In genomic region chr1:161036411-161036841, GRCm38 (mm10) we compare ENCODE assay signal across 7 mouse cellular contexts. TPM values are rescaled to one million over a fixed set of nuclear protein-coding genes. Genes with fewer than 3 reads are reported as not detected.
DNase-seq lines count a peak whose midpoint lies in the region; ATAC-seq and TF ChIP-seq lines count a peak whose summit lies in the region.

No protein-coding gene starts in this region.

- intact Hi-C loops in left cerebral cortex, postnatal 4 days (cut with DNase I): no loop called here

- H3K27ac ChIP-seq in bone marrow, adult 2 months (ENCODE audit: control insufficient read depth, insufficient read depth, low read depth, low read length, poor library complexity): no peak overlapping the region
- peak overlapping the region; percentile 89 for H3K27ac ChIP-seq in forebrain, embryonic 13.5 days
- H3K27ac ChIP-seq in limb, embryonic 15.5 days: peak overlapping the region; percentile 97
- H3K27ac ChIP-seq in stomach, embryonic 15.5 days: peak overlapping the region; percentile 85

- H3K27me3 ChIP-seq in forebrain, embryonic 13.5 days: no peaks in the 10 kb centered on the region
- no peaks in the 10 kb centered on the region for H3K27me3 ChIP-seq in limb, embryonic 15.5 days
- no peaks in the 10 kb centered on the region for H3K27me3 ChIP-seq in stomach, embryonic 15.5 days (replicated peaks)

- no peaks in the 10 kb centered on the region for H3K9me3 ChIP-seq in forebrain, embryonic 13.5 days (replicated peaks)
- H3K9me3 ChIP-seq in limb, embryonic 15.5 days: no peaks in the 10 kb centered on the region
- no peaks in the 10 kb centered on the region for H3K9me3 ChIP-seq in stomach, embryonic 15.5 days

- no peak for TF ChIP-seq CTCF in lung, adult 2 months (IDR thresholded peaks at IDR 0.05; ENCODE audit: insufficient read depth, low read length)
- no peak for TF ChIP-seq CTCF in bone marrow, adult 2 months (IDR thresholded peaks at IDR 0.05; ENCODE audit: control insufficient read depth, insufficient read depth, low read length)

- ATAC-seq in forebrain, embryonic 13.5 days: no peak
- ATAC-seq in limb, embryonic 15.5 days (ENCODE audit: insufficient number of reproducible peaks, low FRiP score, low TSS enrichment, low read depth): no peak
- ATAC-seq in stomach, embryonic 15.5 days (ENCODE audit: insufficient read depth, low FRiP score, low read depth): no peak

- TF ChIP-seq POLR2A in lung, adult 2 months (IDR thresholded peaks at IDR 0.05; ENCODE audit: borderline replicate concordance, extremely low read depth, low read depth, low read length): no peak
- TF ChIP-seq POLR2A in bone marrow, adult 2 months (IDR thresholded peaks at IDR 0.05; ENCODE audit: borderline replicate concordance, control insufficient read depth, low read depth, low read length): no peak

- peaks cover 13% of the 10 kb centered on the region for H3K4me1 ChIP-seq in lung, adult 2 months (ENCODE audit: control insufficient read depth, insufficient read depth, low read length)
- peaks cover 1% of the 10 kb centered on the region; the same call in 1 of the 2 replicates for H3K4me1 ChIP-seq in bone marrow, adult 2 months (ENCODE audit: control insufficient read depth, insufficient read depth, low read length)
- H3K4me1 ChIP-seq in forebrain, embryonic 13.5 days: peaks cover 40% of the 10 kb centered on the region
- H3K4me1 ChIP-seq in limb, embryonic 15.5 days: peaks cover 17% of the 10 kb centered on the region; the same call in 1 of the 2 replicates
- H3K4me1 ChIP-seq in stomach, embryonic 15.5 days: peaks cover 11% of the 10 kb centered on the region; the same call in 1 of the 2 replicates

- H3K4me2 ChIP-seq in forebrain, embryonic 13.5 days: peak overlapping the region; percentile 87
- peak overlapping the region; percentile 67 for H3K4me2 ChIP-seq in limb, embryonic 15.5 days
- H3K4me2 ChIP-seq in stomach, embryonic 15.5 days: peak overlapping the region; percentile 70

- peaks cover 53% of the 10 kb centered on the region for H3K36me3 ChIP-seq in forebrain, embryonic 13.5 days (ENCODE audit: poor library complexity, severe bottlenecking)
- H3K36me3 ChIP-seq in limb, embryonic 15.5 days: peaks cover 39% of the 10 kb centered on the region
- H3K36me3 ChIP-seq in stomach, embryonic 15.5 days: peaks cover 11% of the 10 kb centered on the region

- peak; percentile 12 for DNase-seq in lung, adult 2 months
- no peak for DNase-seq in lung, postnatal 4 days
- no peak for DNase-seq in left cerebral cortex, postnatal 4 days

- 8% methylated on average over 5 of the region's 5 CpGs for WGBS in lung, adult 2 months
- WGBS in bone marrow, adult 2 months: 1% methylated on average over 5 of the region's 5 CpGs
- 0% methylated on average over 5 of the region's 5 CpGs for WGBS in forebrain, embryonic 13.5 days
- WGBS in limb, embryonic 15.5 days: 1% methylated on average over 5 of the region's 5 CpGs
- WGBS in stomach, embryonic 15.5 days: 0% methylated on average over 5 of the region's 5 CpGs

- peak overlapping the region; percentile 96 for H3K4me3 ChIP-seq in lung, adult 2 months (replicated peaks; ENCODE audit: extremely low read depth, low read depth, low read length)
- H3K4me3 ChIP-seq in bone marrow, adult 2 months (replicated peaks; ENCODE audit: control insufficient read depth, low read depth, low read length): peak overlapping the region; percentile 92
- peak overlapping the region; percentile 86 for H3K4me3 ChIP-seq in forebrain, embryonic 13.5 days
- H3K4me3 ChIP-seq in limb, embryonic 15.5 days: peak overlapping the region; percentile 72
- H3K4me3 ChIP-seq in stomach, embryonic 15.5 days (replicated peaks): peak overlapping the region; percentile 81

- peak overlapping the region; percentile 98 for H3K9ac ChIP-seq in forebrain, embryonic 13.5 days
- H3K9ac ChIP-seq in limb, embryonic 15.5 days: peak overlapping the region; percentile 80
- H3K9ac ChIP-seq in stomach, embryonic 15.5 days: peak overlapping the region; percentile 59

RNA-seq across cellular contexts. Expression of gene Zbtb37, which starts 1.8 kb away (rescaled TPM):
- polyA plus RNA-seq in lung, adult 2 months (2012; rRNA removed): 1.4 and 3.4 TPM in 2 replicates
- 1.5 and 3.6 TPM in 2 replicates for polyA plus RNA-seq in bone marrow, adult 2 months (2011; ENCODE audit: insufficient read depth, insufficient read length, low replicate concordance, missing spikeins)
- 10.1 and 12.9 TPM in 2 replicates for polyA plus RNA-seq in forebrain, embryonic 13.5 days (2015; fragmentation: Nextera tagmentation; extraction: Ambion mirVana)
- polyA plus RNA-seq in limb, embryonic 15.5 days (2015; fragmentation: Nextera tagmentation; extraction: Ambion mirVana): 7.9 and 8.4 TPM in 2 replicates
- polyA plus RNA-seq in stomach, embryonic 15.5 days (2015; fragmentation: Nextera tagmentation; extraction: Ambion mirVana): 7.7 and 8.0 TPM in 2 replicates
- 10 to 100 TPM; 39.2 to 46.5 TPM for total RNA-seq in left cerebral cortex, postnatal 4 days (2021)

RNA-seq across cellular contexts. Expression of gene Dars2, which starts 34.0 kb away (rescaled TPM):
- polyA plus RNA-seq in lung, adult 2 months (2012; rRNA removed): 4.3 and 10.6 TPM in 2 replicates
- 4.7 and 15.1 TPM in 2 replicates for polyA plus RNA-seq in bone marrow, adult 2 months (2011; ENCODE audit: insufficient read depth, insufficient read length, low replicate concordance, missing spikeins)
- 36.8 and 42.8 TPM in 2 replicates for polyA plus RNA-seq in forebrain, embryonic 13.5 days (2015; fragmentation: Nextera tagmentation; extraction: Ambion mirVana)
- 26.2 and 26.7 TPM in 2 replicates for polyA plus RNA-seq in limb, embryonic 15.5 days (2015; fragmentation: Nextera tagmentation; extraction: Ambion mirVana)
- 33.4 and 34.7 TPM in 2 replicates for polyA plus RNA-seq in stomach, embryonic 15.5 days (2015; fragmentation: Nextera tagmentation; extraction: Ambion mirVana)
- 10 to 100 TPM; 22.4 to 25.7 TPM for total RNA-seq in left cerebral cortex, postnatal 4 days (2021)

RNA-seq across cellular contexts. Expression of gene Cenpl, which starts 34.1 kb away (rescaled TPM):
- 0.70 and 1.1 TPM in 2 replicates for polyA plus RNA-seq in lung, adult 2 months (2012; rRNA removed)
- polyA plus RNA-seq in bone marrow, adult 2 months (2011; ENCODE audit: insufficient read depth, insufficient read length, low replicate concordance, missing spikeins): 24.1 and 34.7 TPM in 2 replicates
- 33.0 and 36.5 TPM in 2 replicates for polyA plus RNA-seq in forebrain, embryonic 13.5 days (2015; fragmentation: Nextera tagmentation; extraction: Ambion mirVana)
- polyA plus RNA-seq in limb, embryonic 15.5 days (2015; fragmentation: Nextera tagmentation; extraction: Ambion mirVana): 25.5 and 26.4 TPM in 2 replicates
- polyA plus RNA-seq in stomach, embryonic 15.5 days (2015; fragmentation: Nextera tagmentation; extraction: Ambion mirVana): 25.6 and 25.7 TPM in 2 replicates
- total RNA-seq in left cerebral cortex, postnatal 4 days (2021): 1 to 10 TPM; 3.5 to 4.7 TPM

RNA-seq across cellular contexts. Expression of gene Serpinc1, which starts 58.0 kb away (rescaled TPM):
- polyA plus RNA-seq in lung, adult 2 months (2012; rRNA removed): 0.88 and 1.2 TPM in 2 replicates
- polyA plus RNA-seq in bone marrow, adult 2 months (2011; ENCODE audit: insufficient read depth, insufficient read length, low replicate concordance, missing spikeins): 2.6 and 14.1 TPM in 2 replicates
- polyA plus RNA-seq in forebrain, embryonic 13.5 days (2015; fragmentation: Nextera tagmentation; extraction: Ambion mirVana): 3.2 and 3.8 TPM in 2 replicates
- 2.6 and 5.1 TPM in 2 replicates for polyA plus RNA-seq in limb, embryonic 15.5 days (2015; fragmentation: Nextera tagmentation; extraction: Ambion mirVana)
- polyA plus RNA-seq in stomach, embryonic 15.5 days (2015; fragmentation: Nextera tagmentation; extraction: Ambion mirVana): 13.8 and 49.3 TPM in 2 replicates
- under 1 TPM; 0.22 to 0.34 TPM for total RNA-seq in left cerebral cortex, postnatal 4 days (2021)

Comparison
In these comparisons a context has a peak if more than half of its experiments do, and no peak if none do; other contexts are left out.
1. RNA of gene Cenpl, which starts 34.1 kb away (polyA plus RNA-seq): 24.1 to 34.7 TPM in bone marrow, adult 2 months, 33.0 to 36.5 TPM in forebrain, embryonic 13.5 days, 25.5 to 26.4 TPM in limb, embryonic 15.5 days and 25.6 to 25.7 TPM in stomach, embryonic 15.5 days; 0.70 to 1.1 TPM in lung, adult 2 months; every median in the first group is over 10 times any median in the second.
2. Peak in every context shown above with its lines, with median percentiles within 50 percentile points of each other: H3K4me3 ChIP-seq, H3K4me2 ChIP-seq and H3K9ac ChIP-seq.